ENCODE assay signal across 15 mouse cellular contexts in genomic region chr13:78205426-78205825, GRCm38 (mm10). TPM values are rescaled to one million over a fixed set of nuclear protein-coding genes. Genes with fewer than 3 reads are reported as not detected.
DNase-seq lines count a peak whose midpoint lies in the region; ATAC-seq and TF ChIP-seq lines count a peak whose summit lies in the region.
"Had no signal": no experiment of that assay in that cellular context is flagged by ENCODE, and none has a peak within 500 bp of the region (broad histone marks: within the 10 kb centered on the region; RNA-seq: fewer than 3 reads in every experiment).

No protein-coding gene starts in this region.

- H3K4me3 ChIP-seq in embryonic facial prominence, embryonic 14.5 days (ENCODE audit: low read depth, low read length), result no peak overlapping the region
- no peak overlapping the region for H3K4me3 ChIP-seq in hindbrain, embryonic 14.5 days (replicated peaks; ENCODE audit: low read length)
- H3K4me3 ChIP-seq in midbrain, postnatal 0 days (ENCODE audit: low read depth, low read length), result no peak overlapping the region
- H3K4me3 ChIP-seq: heart, embryonic 12.5 days; megakaryocyte, embryonic 14.5 days had no signal

- H3K27ac ChIP-seq in embryonic facial prominence, embryonic 14.5 days (replicated peaks; ENCODE audit: low read depth, low read length), result no peak overlapping the region
- H3K27ac ChIP-seq in hindbrain, embryonic 14.5 days, result 0 out of 2 replicates have a peak overlapping the region, but pooled peaks have one; percentile 14
- H3K27ac ChIP-seq in midbrain, postnatal 0 days (ENCODE audit: low read depth, low read length), result no peak overlapping the region; the same call in 1 of the 2 replicates
- H3K27ac ChIP-seq: kidney, postnatal 0 days had no signal

- H3K9me3 ChIP-seq in embryonic facial prominence, embryonic 14.5 days (ENCODE audit: control insufficient read depth, low read length), result no peaks in the 10 kb centered on the region
- H3K9me3 ChIP-seq in hindbrain, embryonic 14.5 days (ENCODE audit: control insufficient read depth, low read length), result no peaks in the 10 kb centered on the region
- H3K9me3 ChIP-seq in midbrain, postnatal 0 days (ENCODE audit: low read length), result no peaks in the 10 kb centered on the region
- H3K9me3 ChIP-seq: heart, embryonic 12.5 days had no signal

- no peaks in the 10 kb centered on the region for H3K36me3 ChIP-seq in embryonic facial prominence, embryonic 14.5 days (ENCODE audit: control insufficient read depth, insufficient read depth, low read length)
- H3K36me3 ChIP-seq in hindbrain, embryonic 14.5 days (replicated peaks; ENCODE audit: control insufficient read depth, insufficient read depth), result no peaks in the 10 kb centered on the region
- no peaks in the 10 kb centered on the region for H3K36me3 ChIP-seq in midbrain, postnatal 0 days (ENCODE audit: insufficient read depth, low read length)
- H3K36me3 ChIP-seq: heart, embryonic 12.5 days had no signal

- H3K4me1 ChIP-seq in embryonic facial prominence, embryonic 14.5 days (ENCODE audit: control insufficient read depth, insufficient read depth, low read length), result peaks cover 13% of the 10 kb centered on the region; the same call in 1 of the 2 replicates
- peaks cover 54% of the 10 kb centered on the region for H3K4me1 ChIP-seq in hindbrain, embryonic 14.5 days (replicated peaks; ENCODE audit: control insufficient read depth, insufficient read depth, low read length)
- H3K4me1 ChIP-seq in midbrain, postnatal 0 days (ENCODE audit: insufficient read depth, low read length), result peaks cover 3% of the 10 kb centered on the region; the same call in 1 of the 2 replicates

- peak; percentile 50 for DNase-seq in NIH3T3 (ENCODE audit: low read depth)
- DNase-seq in embryonic facial prominence, embryonic 14.5 days (ENCODE audit: low spot score), result no peak
- no peak for DNase-seq in hindbrain, embryonic 14.5 days (ENCODE audit: low spot score)
- DNase-seq in midbrain, postnatal 0 days (ENCODE audit: low spot score), result no peak
- DNase-seq in spleen, postnatal 10 days (ENCODE audit: low spot score in 2 of 2), result no peak
- DNase-seq in cerebellum, postnatal 4 days (ENCODE audit: low spot score in 2 of 2), result no peak
- DNase-seq in kidney, postnatal 10 days, result no peak
- DNase-seq: adrenal gland, postnatal 36 days; gastrocnemius, postnatal 14 days; layer of hippocampus, postnatal 36 days; lung, adult 2 months; right cerebral cortex, postnatal 25 days had no signal

- no peak for TF ChIP-seq CTCF in midbrain, postnatal 0 days (IDR thresholded peaks at IDR 0.05)

- no peak overlapping the region for H3K9ac ChIP-seq in embryonic facial prominence, embryonic 14.5 days (ENCODE audit: low read depth, low read length)
- H3K9ac ChIP-seq in hindbrain, embryonic 14.5 days, result no peak overlapping the region
- H3K9ac ChIP-seq in midbrain, postnatal 0 days (replicated peaks; ENCODE audit: low read length, poor library complexity, severe bottlenecking), result no peak overlapping the region
- H3K9ac ChIP-seq: heart, embryonic 12.5 days had no signal

- no peak for ATAC-seq in embryonic facial prominence, embryonic 14.5 days (ENCODE audit: low read depth)
- ATAC-seq in hindbrain, embryonic 14.5 days (ENCODE audit: low FRiP score), result no peak
- ATAC-seq in midbrain, postnatal 0 days (ENCODE audit: low FRiP score), result no peak

- H3K4me2 ChIP-seq in embryonic facial prominence, embryonic 14.5 days (ENCODE audit: low read depth, low read length), result peak overlapping the region; percentile 85; the same call in 1 of the 2 replicates
- H3K4me2 ChIP-seq in hindbrain, embryonic 14.5 days (replicated peaks), result peak overlapping the region; percentile 90
- H3K4me2 ChIP-seq in midbrain, postnatal 0 days (ENCODE audit: low read depth, low read length, poor library complexity, severe bottlenecking), result 0 out of 2 replicates have a peak overlapping the region, but pooled peaks have one; percentile 83
- H3K4me2 ChIP-seq: heart, embryonic 12.5 days had no signal

- H3K27me3 ChIP-seq in embryonic facial prominence, embryonic 14.5 days (replicated peaks; ENCODE audit: control insufficient read depth, insufficient read depth, low read length), result peaks cover 29% of the 10 kb centered on the region
- H3K27me3 ChIP-seq in hindbrain, embryonic 14.5 days (ENCODE audit: control insufficient read depth, insufficient read depth, low read length), result no peaks in the 10 kb centered on the region
- no peaks in the 10 kb centered on the region for H3K27me3 ChIP-seq in midbrain, postnatal 0 days (ENCODE audit: insufficient read depth, low read length)

RNA-seq across cellular contexts. Expression of gene Nr2f1, which starts 5.9 kb away (rescaled TPM):
- polyA plus RNA-seq in embryonic facial prominence, embryonic 14.5 days (2014; fragmentation: Nextera tagmentation; extraction: Ambion mirVana), result 17.9 and 19.4 TPM in 2 replicates
- 64.3 and 70.7 TPM in 2 replicates for polyA plus RNA-seq in hindbrain, embryonic 14.5 days (2014; fragmentation: Nextera tagmentation; extraction: Ambion mirVana)
- total RNA-seq in midbrain, postnatal 0 days (2014; rRNA removed), result 163 and 184 TPM in 2 replicates
- polyA plus RNA-seq in midbrain, postnatal 0 days (2015; fragmentation: Nextera tagmentation; extraction: Ambion mirVana), result 46.4 and 55.5 TPM in 2 replicates
